Mouse (Mus musculus) heart, embryonic 11.5 days (tissue): ENCODE data around the gene Gm10318. TPM values are rescaled to one million over a fixed set of nuclear protein-coding genes. Genes with fewer than 3 reads are reported as not detected.

ENCODE experiments used
- ATAC-seq: fragments of 200-750 bp; cut with Nextera tagmentation; replicated peaks from 2 replicates; pipeline ENCODE4 v1.8.0; 2017; ENCODE audit warnings: moderate library complexity; ENCODE audit not compliant: insufficient number of reproducible peaks, low FRiP score, low TSS enrichment
- H3K27ac ChIP-seq: fragments of 300-500 bp; sonication (generic); 2 replicates; pipeline ENCODE4 v1.5.1; 2014; ENCODE audit warnings: mild to moderate bottlenecking, low read depth, low read length
- H3K27me3 ChIP-seq: fragments of 300-500 bp; sonication (generic); 2 replicates; pipeline ENCODE4 v1.6.1; 2014; ENCODE audit warnings: mild to moderate bottlenecking, low read length, mixed read lengths; ENCODE audit not compliant: control insufficient read depth, insufficient read depth
- H3K36me3 ChIP-seq: fragments of 300-500 bp; sonication (generic); 2 replicates; pipeline ENCODE4 v1.6.1; 2014; ENCODE audit warnings: mild to moderate bottlenecking, low read length, moderate library complexity, mixed read lengths; ENCODE audit not compliant: control insufficient read depth, insufficient read depth
- H3K4me1 ChIP-seq: fragments of 300-500 bp; sonication (generic); 2 replicates; pipeline ENCODE4 v1.6.1; 2014; ENCODE audit warnings: low read length; ENCODE audit not compliant: control insufficient read depth, insufficient read depth
- H3K4me2 ChIP-seq: fragments of 300-500 bp; sonication (generic); 2 replicates; pipeline ENCODE4 v1.6.1; 2014; ENCODE audit warnings: mild to moderate bottlenecking, moderate library complexity
- H3K4me3 ChIP-seq: fragments of 300-500 bp; sonication (generic); 2 replicates; pipeline ENCODE4 v1.5.1; 2014; ENCODE audit warnings: low read depth, low read length
- H3K9ac ChIP-seq: fragments of 300-500 bp; sonication (generic); 2 replicates; pipeline ENCODE4 v1.6.1; 2014; ENCODE audit warnings: mild to moderate bottlenecking, low read depth, low read length, moderate library complexity
- H3K9me3 ChIP-seq: fragments of 300-500 bp; sonication (generic); replicated peaks from 2 replicates; pipeline ENCODE4 v1.6.1; 2016; ENCODE audit warnings: low read length; ENCODE audit not compliant: control insufficient read depth
- WGBS: fragments of 180-500 bp; shearing (Covaris S2); extraction: QIAGEN DNeasy Blood & Tissue Kit; methylation state at CpG from one replicate; pipeline ENCODE4 v1.1.7; 2014; ENCODE audit not compliant: insufficient replicate concordance; 5-methylcytosine and 5-hydroxymethylcytosine counted together
- polyA plus RNA-seq: library from polyadenylated mRNA; unstranded; fragments of >200 nt; fragmentation: Nextera tagmentation; extraction: Ambion mirVana; gene quantifications from 2 replicates; pipeline ENCODE4 v1.2.1, GENCODE M21; 2014

The Gm10318 gene
- polyA plus RNA-seq, 1 experiment from 2014 or later = not detected

DNA sequence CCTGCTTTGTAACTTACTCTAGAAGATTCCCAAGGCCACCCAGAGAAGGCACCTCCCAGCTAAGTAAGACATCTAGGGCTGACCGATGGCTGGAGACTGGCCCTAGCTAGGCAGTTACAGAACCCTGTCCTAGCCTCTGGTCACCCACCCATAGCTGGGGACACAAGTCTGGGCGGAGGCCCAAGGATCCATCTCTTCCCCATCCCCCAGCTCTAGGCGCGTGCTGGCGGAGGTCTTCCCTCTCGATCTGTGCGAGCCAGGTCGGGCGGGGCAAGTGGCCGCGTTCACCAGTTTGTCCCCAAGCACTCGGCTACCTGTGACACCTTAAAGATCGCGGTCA lies 49.2 kb downstream of the Gm10318 start:
- peaks cover 16% of the 10 kb centered on the region for H3K27me3 ChIP-seq
- H3K4me1 ChIP-seq = no peaks in the 10 kb centered on the region
- whole genome bisulfite sequencing = 2% methylated on average over 14 of the region's 14 CpGs
- peak overlapping the region; percentile 60 for H3K4me3 ChIP-seq
- no peaks in the 10 kb centered on the region for H3K36me3 ChIP-seq
- H3K9ac ChIP-seq = peak overlapping the region; percentile 69
- peak overlapping the region; percentile 96 for H3K4me2 ChIP-seq
- H3K27ac ChIP-seq = no peak overlapping the region
- no peaks in the 10 kb centered on the region for H3K9me3 ChIP-seq
- no peak for ATAC-seq

DNA sequence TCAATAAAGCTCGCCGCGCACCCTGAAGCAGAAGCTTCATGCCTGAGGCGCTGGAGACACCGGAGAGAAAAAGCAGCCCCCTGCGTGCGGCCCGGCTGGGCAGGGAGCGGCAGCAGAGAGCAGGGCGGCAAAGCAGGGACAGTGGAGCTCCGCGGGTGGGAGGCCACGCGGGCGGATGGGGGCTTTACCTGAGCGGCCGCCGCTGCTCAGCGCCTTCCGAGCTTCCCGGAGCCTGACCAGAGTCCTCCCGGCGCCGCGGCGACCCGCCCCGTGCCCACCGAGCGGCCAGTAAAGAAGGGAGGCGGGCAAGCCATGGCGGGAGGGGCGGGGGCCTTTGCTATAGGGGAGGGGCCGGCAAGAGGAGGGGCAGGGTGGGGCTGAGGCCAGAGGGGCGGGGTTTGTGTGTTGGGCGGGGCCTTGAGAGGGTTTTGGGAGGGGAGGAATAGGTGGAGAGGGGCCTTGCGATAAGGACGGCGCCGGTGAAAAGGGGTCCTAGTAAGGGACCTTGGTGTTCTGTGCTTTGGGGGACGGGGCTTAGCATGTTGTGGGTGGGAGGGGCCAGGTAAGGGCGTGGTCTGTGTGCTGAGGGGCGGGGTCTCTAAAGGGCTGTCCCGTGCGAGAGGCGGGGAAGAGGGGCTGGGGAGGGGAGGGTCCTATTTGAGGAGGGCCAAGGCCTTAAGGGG lies 49.7 kb downstream of the Gm10318 start, which contains the start of gene Lrrc3:
Gene Lrrc3, minus strand, starts transcription at position 326 of the 683 bp plus-strand sequence.
- Histone ChIP-seq H3K4me1 (no peaks in the 10 kb centered on the region), H3K27ac (no peak within 1 kb of the TSS), H3K9ac (peak within 1 kb of the TSS; percentile 69), H3K4me2 (peak within 1 kb of the TSS; percentile 96), H3K27me3 (peaks cover 16% of the 10 kb centered on the region), H3K4me3 (peak within 1 kb of the TSS; percentile 60), H3K36me3 (no peaks in the 10 kb centered on the region), H3K9me3 (no peaks in the 10 kb centered on the region)
- peak; percentile 76 for ATAC-seq
- WGBS = 1% methylated on average over 45 of the region's 46 CpGs

DNA sequence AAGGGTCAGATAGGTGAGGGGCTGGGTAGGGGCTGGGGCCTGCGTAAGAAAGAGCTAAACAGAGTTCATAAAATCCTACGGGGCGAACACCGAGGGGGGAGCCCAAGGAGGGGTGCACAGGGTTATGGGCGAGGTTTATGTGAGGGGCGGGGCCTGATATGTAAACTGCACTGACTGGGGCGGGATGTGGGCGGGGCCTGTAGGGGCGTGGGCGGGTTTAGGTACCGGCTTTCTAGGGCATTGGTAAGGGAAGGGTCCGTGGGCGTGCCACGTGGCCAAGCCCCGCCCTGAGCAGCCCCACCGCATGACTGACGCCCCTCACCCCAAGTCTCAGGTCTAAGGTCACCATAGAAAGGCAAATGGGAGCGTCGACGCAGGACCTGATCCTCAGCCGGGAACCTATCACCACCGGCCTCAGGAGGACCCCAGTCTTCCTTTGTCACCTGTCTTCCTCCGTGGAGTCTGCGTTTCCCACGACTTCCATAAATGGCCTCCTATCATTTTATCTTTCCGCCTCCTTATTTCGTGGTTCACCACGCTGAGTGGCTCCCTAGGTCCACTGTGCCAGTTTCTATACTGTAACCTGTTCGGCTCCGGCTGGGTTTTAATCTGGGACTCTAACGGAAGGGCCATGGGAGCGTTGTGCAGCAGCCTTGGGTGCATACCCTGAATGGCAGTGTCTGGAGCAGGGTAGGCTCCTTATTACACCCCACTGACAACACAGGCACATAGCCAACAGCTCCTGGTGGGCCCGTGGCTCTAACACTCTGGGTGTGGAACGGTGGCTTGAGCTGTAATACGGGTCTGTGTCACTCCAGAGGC lies 50.4 kb downstream of the Gm10318 start:
- H3K9me3 ChIP-seq = no peaks in the 10 kb centered on the region
- H3K27ac ChIP-seq = no peak overlapping the region
- H3K4me3 ChIP-seq = peak overlapping the region; percentile 60
- 0 out of 2 replicates have a peak overlapping the region, but pooled peaks have one; percentile 52 for H3K9ac ChIP-seq
- WGBS = 8% methylated on average over 35 of the region's 35 CpGs
- H3K4me2 ChIP-seq = peak overlapping the region; percentile 96
- H3K4me1 ChIP-seq = no peaks in the 10 kb centered on the region
- peak; percentile 61 for ATAC-seq
- H3K27me3 ChIP-seq = peaks cover 16% of the 10 kb centered on the region
- H3K36me3 ChIP-seq = no peaks in the 10 kb centered on the region

Other genes with a start within 250 kb of the Gm10318 start
- gene Sumo3, start 246.8 kb upstream of the Gm10318 start, polyA plus RNA-seq = 165 and 212 TPM in 2 replicates
- not detected in 2 replicates for gene Gm49325, start 246.7 kb upstream of the Gm10318 start, polyA plus RNA-seq
- 38.0 and 42.9 TPM in 2 replicates for gene Ube2g2, start 230.6 kb upstream of the Gm10318 start, polyA plus RNA-seq
- gene Tspear, start 166.3 kb upstream of the Gm10318 start, polyA plus RNA-seq = not detected in 2 replicates
- gene Gm19402, start 162.1 kb upstream of the Gm10318 start, polyA plus RNA-seq = not detected in 2 replicates
- gene Gm9508, start 155.6 kb upstream of the Gm10318 start, polyA plus RNA-seq = not detected in 2 replicates
- not detected in 2 replicates for gene Gm10272, start 146.2 kb upstream of the Gm10318 start, polyA plus RNA-seq
- gene Gm10024, start 141.4 kb upstream of the Gm10318 start, polyA plus RNA-seq = not detected in 2 replicates
- gene Gm10142, start 137.1 kb upstream of the Gm10318 start, polyA plus RNA-seq = not detected in 2 replicates
- not detected in 2 replicates for gene Krtap12-1, start 132.3 kb upstream of the Gm10318 start, polyA plus RNA-seq
- gene Gm10100, start 126.4 kb upstream of the Gm10318 start, polyA plus RNA-seq = not detected in 2 replicates
- gene Gm18596, start 110.2 kb upstream of the Gm10318 start, polyA plus RNA-seq = not detected in 2 replicates
- not detected in 2 replicates for gene Gm9736, start 101.5 kb upstream of the Gm10318 start, polyA plus RNA-seq
- gene Gm3233, start 93.2 kb upstream of the Gm10318 start, polyA plus RNA-seq = not detected in 2 replicates
- not detected in 2 replicates for gene Gm3238, start 81.5 kb upstream of the Gm10318 start, polyA plus RNA-seq
- not detected in 2 replicates for gene Gm7138, start 75.9 kb upstream of the Gm10318 start, polyA plus RNA-seq
- gene Gm3250, start 70.3 kb upstream of the Gm10318 start, polyA plus RNA-seq = not detected in 2 replicates
- gene Gm7137, start 64.7 kb upstream of the Gm10318 start, polyA plus RNA-seq = not detected in 2 replicates
- not detected in 2 replicates for gene Gm9639, start 57.8 kb upstream of the Gm10318 start, polyA plus RNA-seq
- not detected in 2 replicates for gene Gm19668, start 53.7 kb upstream of the Gm10318 start, polyA plus RNA-seq
- not detected in 2 replicates for gene Gm9507, start 41.0 kb upstream of the Gm10318 start, polyA plus RNA-seq
- not detected in 2 replicates for gene Gm2696, start 38.2 kb upstream of the Gm10318 start, polyA plus RNA-seq
- gene Krtap10-4, start 25.8 kb upstream of the Gm10318 start, polyA plus RNA-seq = not detected in 2 replicates
- gene Krtap10-10, start 16.9 kb upstream of the Gm10318 start, polyA plus RNA-seq = not detected in 2 replicates
- gene Gm36176, start 6.1 kb upstream of the Gm10318 start, polyA plus RNA-seq = not detected in 2 replicates
- not detected in 2 replicates for gene Gm3285, start 9.1 kb downstream of the Gm10318 start, polyA plus RNA-seq
- gene Lrrc3, start 49.7 kb downstream of the Gm10318 start, polyA plus RNA-seq = 1.5 and 1.8 TPM in 2 replicates
- gene Trpm2, start 117.7 kb downstream of the Gm10318 start, polyA plus RNA-seq = 0.07 and 0.13 TPM in 2 replicates
- 17.1 and 17.2 TPM in 2 replicates for gene 1810043G02Rik, start 125.7 kb downstream of the Gm10318 start, polyA plus RNA-seq
- 168 and 194 TPM in 2 replicates for gene Pfkl, start 157.2 kb downstream of the Gm10318 start, polyA plus RNA-seq
- 0.34 TPM in 1 of 2 replicates, not detected in the other for gene Dnmt3l, start 189.1 kb downstream of the Gm10318 start, polyA plus RNA-seq
- gene Aire, start 190.8 kb downstream of the Gm10318 start, polyA plus RNA-seq = 0.16 and 0.49 TPM in 2 replicates
- gene Icosl, start 216.4 kb downstream of the Gm10318 start, polyA plus RNA-seq = 1.1 and 1.5 TPM in 2 replicates